Comparison of ENCODE assay signal across 35 mouse cellular contexts in genomic region chr12:105274866-105275265, GRCm38 (mm10). TPM values are rescaled to one million over a fixed set of nuclear protein-coding genes. Genes with fewer than 3 reads are reported as not detected.
DNase-seq lines count a peak whose midpoint lies in the region; ATAC-seq and TF ChIP-seq lines count a peak whose summit lies in the region.
"Had no signal": no experiment of that assay in that cellular context is flagged by ENCODE, and none has a peak within 500 bp of the region (broad histone marks: within the 10 kb centered on the region; RNA-seq: fewer than 3 reads in every experiment).

No protein-coding gene starts in this region.

- no peaks in the 10 kb centered on the region for H3K9me3 ChIP-seq in forebrain, embryonic 15.5 days
- H3K9me3 ChIP-seq: embryonic facial prominence, embryonic 12.5 days; heart, embryonic 15.5 days; hindbrain, embryonic 13.5 days; limb, embryonic 13.5 days; stomach, embryonic 15.5 days had no signal

- no peak for TF ChIP-seq CTCF in cerebellum, adult 2 months (IDR thresholded peaks at IDR 0.05; ENCODE audit: borderline replicate concordance, insufficient read depth, low read depth, low read length)

- no peak overlapping the region for H3K4me2 ChIP-seq in forebrain, embryonic 15.5 days (replicated peaks)
- H3K4me2 ChIP-seq: embryonic facial prominence, embryonic 12.5 days; heart, embryonic 15.5 days; hindbrain, embryonic 13.5 days; limb, embryonic 13.5 days; liver, embryonic 13.5 days; midbrain, embryonic 11.5 days; stomach, embryonic 15.5 days had no signal

- no peaks in the 10 kb centered on the region for H3K36me3 ChIP-seq in forebrain, embryonic 15.5 days
- H3K36me3 ChIP-seq: embryonic facial prominence, embryonic 12.5 days; G1E; heart, embryonic 15.5 days; hindbrain, embryonic 13.5 days; limb, embryonic 13.5 days; liver, embryonic 13.5 days; stomach, embryonic 15.5 days had no signal

- 0 out of 2 replicates have a peak, but pooled peaks have one; percentile 41 for ATAC-seq in cerebellum, adult (ENCODE audit: insufficient number of reproducible peaks, low FRiP score, low TSS enrichment)
- no peak for ATAC-seq in forebrain, embryonic 15.5 days (replicated peaks)

- H3K27me3 ChIP-seq in cerebellum, adult 2 months (ENCODE audit: control insufficient read depth, insufficient read depth, low read length), result no peaks in the 10 kb centered on the region
- no peaks in the 10 kb centered on the region for H3K27me3 ChIP-seq in forebrain, embryonic 15.5 days
- H3K27me3 ChIP-seq: embryonic facial prominence, embryonic 12.5 days; hindbrain, embryonic 13.5 days; liver, embryonic 13.5 days had no signal

- H3K4me3 ChIP-seq in cerebellum, adult 2 months (replicated peaks; ENCODE audit: insufficient read depth, low read depth, low read length), result no peak overlapping the region
- no peak overlapping the region for H3K4me3 ChIP-seq in forebrain, embryonic 15.5 days
- H3K4me3 ChIP-seq: embryonic facial prominence, embryonic 12.5 days; heart, embryonic 15.5 days; hindbrain, embryonic 13.5 days; limb, embryonic 13.5 days; liver, embryonic 13.5 days; stomach, embryonic 15.5 days had no signal

- H3K27ac ChIP-seq in cerebellum, adult 2 months (ENCODE audit: insufficient read depth, low read length), result no peak overlapping the region
- H3K27ac ChIP-seq in forebrain, embryonic 15.5 days (replicated peaks), result no peak overlapping the region
- H3K27ac ChIP-seq: embryonic facial prominence, embryonic 12.5 days; heart, embryonic 15.5 days; hindbrain, embryonic 13.5 days; limb, embryonic 13.5 days; liver, embryonic 13.5 days; stomach, embryonic 15.5 days had no signal

- H3K4me1 ChIP-seq in cerebellum, adult 2 months (ENCODE audit: control insufficient read depth, insufficient read depth, low read length), result peaks cover 20% of the 10 kb centered on the region
- H3K4me1 ChIP-seq in forebrain, embryonic 15.5 days, result no peaks in the 10 kb centered on the region
- H3K4me1 ChIP-seq: embryonic facial prominence, embryonic 12.5 days; heart, embryonic 15.5 days; limb, embryonic 13.5 days; liver, embryonic 13.5 days; stomach, embryonic 15.5 days had no signal

- WGBS in cerebellum, adult 2 months, result 24% methylated on average over 5 of the region's 5 CpGs
- 84% methylated on average over 5 of the region's 5 CpGs for WGBS in forebrain, embryonic 15.5 days

- peak; percentile 88 for DNase-seq in left cerebral cortex, postnatal 4 days
- no peak for DNase-seq in left cerebral cortex, postnatal 14 days (ENCODE audit: low spot score in 2 of 2)
- DNase-seq in cerebellum, adult 2 months, result peak; percentile 78 to 79
- DNase-seq in cerebellum, postnatal 25 days, result peak; percentile 85 to 92
- no peak for DNase-seq in adipocyte (ENCODE audit: low spot score)
- DNase-seq: adrenal gland, postnatal 10 days; B cell, adult 2 months; heart, postnatal 36 days; kidney, adult 9 months; kidney, postnatal 14 days; layer of hippocampus, postnatal 36 days; liver, embryonic 13.5 days; lung, adult 2 months; lung, postnatal 14 days; thymus, adult 18-20 months had no signal

- H3K9ac ChIP-seq in forebrain, embryonic 15.5 days (replicated peaks), result no peak overlapping the region
- H3K9ac ChIP-seq: embryonic facial prominence, embryonic 12.5 days; heart, embryonic 15.5 days; hindbrain, embryonic 13.5 days; limb, embryonic 13.5 days; liver, embryonic 13.5 days; stomach, embryonic 15.5 days had no signal

- TF ChIP-seq POLR2A in cerebellum, adult 2 months (IDR thresholded peaks at IDR 0.05; ENCODE audit: borderline replicate concordance, insufficient read depth, low read length), result no peak

- intact Hi-C loops in left cerebral cortex, postnatal 4 days (cut with DNase I), result loop anchor here (10.0 kb wide), 1 partner anchor 140 kb away; no protein-coding TSS in a partner anchor
- intact Hi-C loops in left cerebral cortex, postnatal 14 days (cut with DNase I), result no loop called here

RNA-seq across cellular contexts. Expression of gene Tcl1, which starts 52.3 kb away (rescaled TPM):
- total RNA-seq in left cerebral cortex, postnatal 4 days (2021), result not detected
- not detected for total RNA-seq in left cerebral cortex, postnatal 14 days (2021)
- not detected in 2 replicates for polyA plus RNA-seq in cerebellum, adult 2 months (2012; rRNA removed)
- polyA plus RNA-seq in forebrain, embryonic 15.5 days (2015; fragmentation: Nextera tagmentation; extraction: Ambion mirVana), result not detected in 2 replicates
- total RNA-seq: CH12.LX; gastrocnemius, adult 8-10 months; heart, postnatal 36 days; layer of hippocampus, adult 18-20 months; layer of hippocampus, postnatal 36 days; left cerebral cortex, postnatal 10 days; megakaryocyte progenitor cell, adult 5-6 weeks; monocyte, adult 5-6 weeks had no signal
- polyA plus RNA-seq: cortical plate, adult 2 months; embryonic facial prominence, embryonic 12.5 days; forebrain, embryonic 11.5 days; G1E; gonadal fat pad, adult 2 months; heart, embryonic 15.5 days; hindbrain, embryonic 13.5 days; intestine, embryonic 14.5 days; liver, embryonic 13.5 days; lung, adult 2 months; midbrain, embryonic 11.5 days; neural tube, embryonic 11.5 days; stomach, embryonic 15.5 days had no signal

RNA-seq across cellular contexts. Expression of gene Tunar, which starts 58.8 kb away (rescaled TPM):
- 10 to 100 TPM; 20.1 to 21.1 TPM for total RNA-seq in left cerebral cortex, postnatal 4 days (2021)
- total RNA-seq in left cerebral cortex, postnatal 14 days (2021), result 10 to 100 TPM; 11.8 to 15.6 TPM
- 29.6 and 32.4 TPM in 2 replicates for polyA plus RNA-seq in cerebellum, adult 2 months (2012; rRNA removed)
- polyA plus RNA-seq in forebrain, embryonic 15.5 days (2015; fragmentation: Nextera tagmentation; extraction: Ambion mirVana), result 5.0 and 5.4 TPM in 2 replicates
- total RNA-seq: CH12.LX; gastrocnemius, adult 8-10 months; heart, postnatal 36 days; megakaryocyte progenitor cell, adult 5-6 weeks; monocyte, adult 5-6 weeks had no signal
- polyA plus RNA-seq: G1E; gonadal fat pad, adult 2 months; heart, embryonic 15.5 days; lung, adult 2 months had no signal

Comparison
In these comparisons a context has a peak if more than half of its experiments do, and no peak if none do; other contexts are left out.
1. DNase-seq: peak in left cerebral cortex, postnatal 4 days (single experiment), cerebellum, adult 2 months (2 of 2) and cerebellum, postnatal 25 days (2 of 2); none in left cerebral cortex, postnatal 14 days (0 of 2) and adipocyte (single experiment).